Mouse (Mus musculus): ENCODE measurements around the gene Ranbp1.

DNA sequence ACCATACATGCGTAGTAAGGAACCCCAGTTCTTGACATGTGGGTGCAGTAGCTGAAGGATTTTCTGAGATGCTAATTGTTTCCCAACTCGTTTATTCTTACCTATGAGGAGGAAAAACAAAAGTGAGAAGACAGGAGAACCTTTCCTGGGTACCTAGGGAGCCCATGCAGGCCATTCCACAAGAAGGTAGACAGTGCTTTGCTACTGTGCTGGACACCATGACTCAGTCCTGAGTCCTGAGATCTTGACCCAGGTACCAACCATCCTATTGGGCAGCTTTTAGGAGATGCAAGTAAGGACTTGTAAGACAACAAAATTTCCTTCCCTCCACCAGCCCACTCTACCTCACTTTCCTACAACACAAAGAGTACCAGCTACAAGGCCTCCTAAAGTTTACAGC is 9.7 kb upstream of the Ranbp1 start, which contains the start of gene Gm49776:
- TF ChIP-seq CTCF (IDR thresholded peaks at IDR 0.05; ENCODE audit: low read depth): no peak
- TF ChIP-seq EP300 (optimal IDR thresholded peaks at IDR 0.05): no peak

Measured in stomach, postnatal 0 days (tissue).